Mouse (Mus musculus) megakaryocyte, embryonic 14.5 days (primary cell): Measurements from ENCODE around the gene Tff3.

Source experiments
- FLI1 ChIP-seq: IDR thresholded peaks from 2 replicates; pipeline ENCODE4 v1.6.1; 2012; ENCODE audit warnings: low read length, inconsistent platforms, mixed read lengths
- GATA1 ChIP-seq: IDR thresholded peaks from 3 replicates; pipeline ENCODE4 v1.6.1; 2012; ENCODE audit warnings: mixed read lengths, low read length, inconsistent platforms, borderline replicate concordance

DNA sequence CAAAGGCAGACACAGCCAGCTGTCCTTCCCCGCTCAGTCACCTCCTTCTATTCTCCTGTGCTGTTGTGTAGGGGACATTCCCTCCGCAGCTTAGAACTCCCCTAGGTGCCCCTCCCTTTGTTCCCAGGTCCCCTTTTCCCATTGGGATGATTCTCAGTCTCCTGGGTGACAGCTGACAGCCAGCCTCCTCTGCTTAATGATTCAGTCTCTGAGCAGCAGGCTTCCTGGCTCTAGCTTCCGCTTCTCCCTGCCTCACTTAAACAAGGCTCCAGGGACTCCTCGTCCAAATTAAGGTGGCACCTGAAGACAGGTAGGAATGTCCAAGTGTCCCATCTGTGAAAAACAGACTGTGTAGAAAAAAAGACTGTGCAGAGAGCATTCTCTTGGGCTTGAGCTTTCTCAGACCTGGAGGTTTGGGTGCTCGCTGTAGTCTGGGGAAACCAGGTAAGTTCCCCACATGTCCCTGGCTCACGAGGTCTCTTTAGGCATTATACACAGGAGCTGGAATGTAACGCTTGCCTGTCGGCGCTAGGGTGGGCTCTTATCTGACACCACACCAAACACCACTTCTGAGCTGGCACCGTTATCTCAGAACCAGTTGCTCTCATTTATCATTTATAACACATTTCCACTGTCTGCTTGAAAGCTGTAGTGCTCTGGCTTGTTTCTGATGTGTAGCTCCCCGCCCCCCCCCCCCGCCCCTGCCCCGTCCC is 38.3 kb downstream of the Tff3 start:
- no peak for TF ChIP-seq GATA1
- no peak for TF ChIP-seq FLI1
